Mouse (Mus musculus) neural tube, embryonic 11.5 days (tissue): Measurements from ENCODE around the gene Cc2d2b. TPM values are rescaled to one million over a fixed set of nuclear protein-coding genes. Genes with fewer than 3 reads are reported as not detected.
A peak's percentile ranks its signal among the peaks of the same experiment; 100 is the strongest.

Source experiments
- ATAC-seq: fragments of 200-750 bp; cut with Nextera tagmentation; 2 replicates; pipeline ENCODE4 v1.8.0; 2017; ENCODE audit warnings: moderate number of reproducible peaks, mild to moderate bottlenecking, moderate TSS enrichment, moderate library complexity; ENCODE audit not compliant: insufficient read depth, low FRiP score, low TSS enrichment
- DNase-seq: peaks from one replicate; pipeline ENCODE4 v3.0.0-alpha.2; 2015; ENCODE audit warnings: low spot score
- H3K27ac ChIP-seq: fragments of 300-500 bp; sonication (generic); 2 replicates; pipeline ENCODE4 v1.5.1; 2014; ENCODE audit warnings: low read depth, mild to moderate bottlenecking, low read length
- H3K27me3 ChIP-seq: fragments of 300-500 bp; sonication (generic); 2 replicates; pipeline ENCODE4 v1.6.1; 2014; ENCODE audit warnings: mild to moderate bottlenecking, low read length, mixed read lengths; ENCODE audit not compliant: control insufficient read depth, insufficient read depth
- H3K36me3 ChIP-seq: fragments of 300-500 bp; sonication (generic); 2 replicates; pipeline ENCODE4 v1.6.1; 2014; ENCODE audit warnings: mild to moderate bottlenecking, low read length, moderate library complexity, mixed read lengths; ENCODE audit not compliant: control insufficient read depth, insufficient read depth
- H3K4me1 ChIP-seq: fragments of 300-500 bp; sonication (generic); 2 replicates; pipeline ENCODE4 v1.6.1; 2014; ENCODE audit warnings: low read length, mixed read lengths; ENCODE audit not compliant: control insufficient read depth, insufficient read depth
- H3K4me2 ChIP-seq: fragments of 300-500 bp; sonication (generic); 2 replicates; pipeline ENCODE4 v1.6.1; 2014; ENCODE audit warnings: low read depth, mild to moderate bottlenecking, moderate library complexity
- H3K4me3 ChIP-seq: fragments of 300-500 bp; sonication (generic); 2 replicates; pipeline ENCODE4 v1.5.1; 2014; ENCODE audit warnings: low read depth, low read length
- H3K9ac ChIP-seq: fragments of 300-500 bp; sonication (generic); 2 replicates; pipeline ENCODE4 v1.6.1; 2014; ENCODE audit warnings: mild to moderate bottlenecking, low read length
- H3K9me3 ChIP-seq: fragments of 300-500 bp; sonication (generic); 2 replicates; pipeline ENCODE4 v1.6.1; 2016; ENCODE audit warnings: low read length; ENCODE audit not compliant: control insufficient read depth
- WGBS: fragments of 180-500 bp; shearing (Covaris S2); extraction: QIAGEN DNeasy Blood & Tissue Kit; methylation state at CpG from one replicate; pipeline ENCODE4 v1.1.7; 2014; 5-methylcytosine and 5-hydroxymethylcytosine counted together
- polyA plus RNA-seq: library from polyadenylated mRNA; unstranded; fragments of >200 nt; fragmentation: Nextera tagmentation; extraction: Ambion mirVana; gene quantifications from 2 replicates; pipeline ENCODE4 v1.2.1, GENCODE M21; 2014

The Cc2d2b gene
- polyA plus RNA-seq, 1 experiment from 2014 or later, result not detected

- Histone ChIP-seq H3K4me3 (no peak overlapping the region), H3K27ac (no peak overlapping the region), H3K9me3 (no peaks in the 10 kb centered on the region), H3K4me1 (no peaks in the 10 kb centered on the region), H3K27me3 (no peaks in the 10 kb centered on the region), H3K36me3 (no peaks in the 10 kb centered on the region), H3K9ac (no peak overlapping the region), H3K4me2 (no peak overlapping the region)
- 61% methylated on average over 11 of the region's 11 CpGs for WGBS
- peak; percentile 57 for DNase-seq
- peak; percentile 60; the same call in 1 of the 2 replicates for ATAC-seq
These were observed 26.2 kb upstream of the Cc2d2b start for GRCm38 (mm10) chr19:40722137-40723038.

- no peak overlapping the region for H3K9ac ChIP-seq
- H3K9me3 ChIP-seq, result no peaks in the 10 kb centered on the region
- ATAC-seq (no peak), DNase-seq (no peak)
- no peaks in the 10 kb centered on the region for H3K27me3 ChIP-seq
- H3K4me2 ChIP-seq, result no peak overlapping the region
- WGBS, result 61% methylated on average over 10 of the region's 10 CpGs
- no peak overlapping the region for H3K4me3 ChIP-seq
- H3K36me3 ChIP-seq, result no peaks in the 10 kb centered on the region
- no peaks in the 10 kb centered on the region for H3K4me1 ChIP-seq
- H3K27ac ChIP-seq, result no peak overlapping the region
These were observed 25.0 kb upstream of the Cc2d2b start for GRCm38 (mm10) chr19:40723516-40723915.

- no peaks in the 10 kb centered on the region for H3K4me1 ChIP-seq
- no peak overlapping the region for H3K4me3 ChIP-seq
- no peak overlapping the region for H3K4me2 ChIP-seq
- ATAC-seq, result no peak
- no peaks in the 10 kb centered on the region for H3K27me3 ChIP-seq
- H3K9me3 ChIP-seq, result no peaks in the 10 kb centered on the region
- no peak for DNase-seq
- no peaks in the 10 kb centered on the region for H3K36me3 ChIP-seq
- H3K27ac ChIP-seq, result no peak overlapping the region
- 70% methylated on average over 4 of the region's 4 CpGs for WGBS
- H3K9ac ChIP-seq, result no peak overlapping the region
These were observed 22.4 kb upstream of the Cc2d2b start for GRCm38 (mm10) chr19:40726148-40726547.

GRCm38 (mm10) chr19:40726614-40727013, 21.9 kb upstream of the Cc2d2b start:
- Histone ChIP-seq H3K9me3 (no peaks in the 10 kb centered on the region), H3K36me3 (no peaks in the 10 kb centered on the region), H3K4me3 (no peak overlapping the region), H3K4me2 (no peak overlapping the region), H3K27me3 (no peaks in the 10 kb centered on the region), H3K9ac (no peak overlapping the region), H3K27ac (no peak overlapping the region), H3K4me1 (no peaks in the 10 kb centered on the region)
- ATAC-seq (no peak), DNase-seq (no peak)
- 65% methylated on average over 2 of the region's 2 CpGs for WGBS

- Histone ChIP-seq H3K27ac (no peak overlapping the region), H3K4me3 (no peak overlapping the region), H3K9me3 (no peaks in the 10 kb centered on the region), H3K27me3 (no peaks in the 10 kb centered on the region), H3K4me2 (no peak overlapping the region), H3K9ac (no peak overlapping the region), H3K36me3 (no peaks in the 10 kb centered on the region), H3K4me1 (no peaks in the 10 kb centered on the region)
- no peak for DNase-seq
- ATAC-seq, result no peak
- 91% methylated on average over 4 of the region's 4 CpGs for WGBS
These were observed 20.3 kb upstream of the Cc2d2b start for GRCm38 (mm10) chr19:40728213-40728612.

GRCm38 (mm10) chr19:40728732-40729420, 19.7 kb upstream of the Cc2d2b start:
- Histone ChIP-seq H3K27ac (no peak overlapping the region), H3K27me3 (no peaks in the 10 kb centered on the region), H3K4me1 (no peaks in the 10 kb centered on the region), H3K4me3 (no peak overlapping the region), H3K4me2 (no peak overlapping the region), H3K9ac (no peak overlapping the region), H3K9me3 (no peaks in the 10 kb centered on the region), H3K36me3 (no peaks in the 10 kb centered on the region)
- no peak for DNase-seq
- no peak for ATAC-seq
- 71% methylated on average over 12 of the region's 12 CpGs for WGBS

- H3K4me3 ChIP-seq, result no peak overlapping the region
- ATAC-seq (no peak), DNase-seq (no peak)
- no peak overlapping the region for H3K27ac ChIP-seq
- H3K9ac ChIP-seq, result no peak overlapping the region
- no peak overlapping the region for H3K4me2 ChIP-seq
- H3K4me1 ChIP-seq, result peaks cover 3% of the 10 kb centered on the region; the same call in 1 of the 2 replicates
- H3K27me3 ChIP-seq, result no peaks in the 10 kb centered on the region
- 84% methylated on average over 10 of the region's 10 CpGs for WGBS
- no peaks in the 10 kb centered on the region for H3K36me3 ChIP-seq
- no peaks in the 10 kb centered on the region for H3K9me3 ChIP-seq
These were observed 15.1 kb upstream of the Cc2d2b start for GRCm38 (mm10) chr19:40733409-40733808.

- Histone ChIP-seq H3K9me3 (no peaks in the 10 kb centered on the region), H3K36me3 (no peaks in the 10 kb centered on the region), H3K4me3 (no peak overlapping the region), H3K27ac (no peak overlapping the region), H3K9ac (no peak overlapping the region), H3K4me1 (peaks cover 3% of the 10 kb centered on the region; the same call in 1 of the 2 replicates), H3K4me2 (no peak overlapping the region), H3K27me3 (no peaks in the 10 kb centered on the region)
- WGBS, result 64% methylated on average over 4 of the region's 4 CpGs
- no peak for ATAC-seq
- no peak for DNase-seq
These were observed 14.7 kb upstream of the Cc2d2b start for GRCm38 (mm10) chr19:40733849-40734248.
